Mouse (Mus musculus) skeletal muscle tissue, postnatal 0 days (tissue): ENCODE data around the gene Srl. TPM values are rescaled to one million over a fixed set of nuclear protein-coding genes. Genes with fewer than 3 reads are reported as not detected.

Experiments
- polyA plus RNA-seq: library from polyadenylated mRNA; unstranded; fragments of >200 nt; fragmentation: Nextera tagmentation; extraction: Ambion mirVana; gene quantifications from 2 replicates; pipeline ENCODE4 v1.2.1, GENCODE M21; 2015

The Srl gene
- 432 and 507 TPM in 2 replicates for polyA plus RNA-seq

DNA sequence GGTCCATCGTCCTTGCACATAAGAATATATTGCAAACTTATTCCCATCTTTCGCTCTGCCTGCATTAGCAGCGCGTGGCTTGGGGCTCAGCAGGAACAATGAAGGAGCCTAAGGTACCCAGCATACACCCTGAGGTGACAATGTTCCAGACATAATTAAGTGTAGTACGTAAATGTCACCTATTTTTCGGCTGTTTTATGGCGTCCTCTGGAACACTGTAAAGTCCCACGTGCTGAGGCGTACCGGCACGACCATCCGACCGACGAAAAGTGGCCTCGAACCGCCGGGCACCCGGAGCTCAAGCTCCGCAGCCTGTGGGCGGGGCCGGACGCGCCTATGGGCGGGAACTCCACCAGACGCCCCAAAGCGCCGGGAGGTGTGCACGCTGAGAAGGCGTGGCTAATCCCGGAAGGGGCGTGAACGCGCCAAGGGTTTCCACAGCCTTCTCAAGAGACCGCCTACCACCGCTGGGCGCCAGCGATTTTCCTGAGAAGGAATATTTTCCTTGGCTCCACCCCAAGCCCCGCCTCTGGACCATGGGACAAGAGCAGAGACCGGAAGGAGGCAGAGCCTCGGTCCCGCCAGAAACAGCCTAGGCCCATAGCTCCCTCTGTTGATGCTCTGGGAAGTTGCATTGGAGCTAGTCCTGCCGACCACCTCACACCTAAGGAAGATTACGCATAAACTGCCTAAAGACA is at the start of gene Srl:
Gene Srl, minus strand, starts transcription at position 316 of the 698 bp plus-strand sequence.

DNA sequence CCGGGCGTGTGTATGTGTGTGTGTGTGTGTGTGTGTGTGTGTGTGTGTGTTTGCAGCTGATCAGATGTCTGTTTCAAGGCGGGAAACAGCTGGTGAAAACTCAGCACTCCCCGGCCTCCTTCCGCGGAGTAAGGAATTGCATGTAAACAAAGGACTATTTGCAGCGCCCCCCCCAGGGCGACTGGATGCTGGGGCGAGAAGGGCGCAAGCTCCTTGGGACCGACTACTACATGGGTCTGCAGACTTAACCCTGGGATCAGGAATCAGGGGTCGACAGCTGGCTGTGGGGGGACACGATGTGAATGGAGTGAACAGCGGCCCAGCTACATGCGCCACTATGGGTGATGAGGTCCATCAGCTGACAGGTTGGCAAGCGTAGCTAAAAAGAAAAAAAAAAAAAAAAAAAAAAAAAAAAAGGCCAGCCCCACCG is 18.1 kb upstream of the Srl start, which contains the start of gene Tfap4:
Gene Tfap4, minus strand, starts transcription at position 140 of the 430 bp plus-strand sequence.

Other genes with a start within 250 kb of the Srl start
- gene Adcy9, start 121.3 kb downstream of the Srl start, polyA plus RNA-seq: 2.8 TPM in 2 replicates
- gene Tfap4, start 18.0 kb upstream of the Srl start, polyA plus RNA-seq: 7.8 and 8.1 TPM in 2 replicates
- gene Glis2, start 52.9 kb upstream of the Srl start, polyA plus RNA-seq: 12.3 and 14.4 TPM in 2 replicates
- gene Pam16, start 83.2 kb upstream of the Srl start, polyA plus RNA-seq: 110 and 139 TPM in 2 replicates
- 5.5 and 7.0 TPM in 2 replicates for gene Vasn, start 98.1 kb upstream of the Srl start, polyA plus RNA-seq
- gene Dnaja3, start 98.2 kb upstream of the Srl start, polyA plus RNA-seq: 92.8 and 95.1 TPM in 2 replicates
- 6.4 and 9.4 TPM in 2 replicates for gene Coro7, start 138.0 kb upstream of the Srl start, polyA plus RNA-seq
- 9.6 and 11.7 TPM in 2 replicates for gene Nmral1, start 177.5 kb upstream of the Srl start, polyA plus RNA-seq
- gene Hmox2, start 184.5 kb upstream of the Srl start, polyA plus RNA-seq: 58.7 and 65.2 TPM in 2 replicates
- 121 and 134 TPM in 2 replicates for gene Cdip1, start 248.5 kb upstream of the Srl start, polyA plus RNA-seq